Mouse (Mus musculus) liver, adult 2 months (tissue): Measurements from ENCODE around the gene Dolk. TPM values are rescaled to one million over a fixed set of nuclear protein-coding genes. Genes with fewer than 3 reads are reported as not detected.

ENCODE experiments used
- DNase-seq: peaks from one replicate; pipeline ENCODE4 v3.0.0-alpha.2; 2011; ENCODE audit warnings: low read depth, low spot score; ENCODE audit errors: extremely low read depth
- H3K27ac ChIP-seq: fragments of 200-500 bp; replicated peaks from 2 replicates; pipeline ENCODE4 v1.5.1; 2012; ENCODE audit warnings: low read depth, mild to moderate bottlenecking, control low read depth, inconsistent platforms, low read length; ENCODE audit not compliant: insufficient read depth
- H3K27me3 ChIP-seq: fragments of 200-500 bp; 2 replicates; pipeline ENCODE4 v1.6.1; 2012; ENCODE audit warnings: mild to moderate bottlenecking, moderate library complexity, low read length, inconsistent platforms; ENCODE audit not compliant: control insufficient read depth, insufficient read depth
- H3K36me3 ChIP-seq: fragments of 200-500 bp; 2 replicates; pipeline ENCODE4 v1.6.1; 2012; ENCODE audit warnings: low read length, inconsistent platforms; ENCODE audit not compliant: control insufficient read depth, insufficient read depth
- H3K4me1 ChIP-seq: fragments of 200-500 bp; 2 replicates; pipeline ENCODE4 v1.6.1; 2011; ENCODE audit warnings: low read length; ENCODE audit not compliant: control insufficient read depth, insufficient read depth
- H3K4me3 ChIP-seq: fragments of 200-500 bp; 2 replicates; pipeline ENCODE4 v1.5.1; 2011; ENCODE audit warnings: low read depth, mild to moderate bottlenecking, control low read depth, low read length, moderate library complexity; ENCODE audit not compliant: insufficient read depth
- H3K79me2 ChIP-seq: fragments of 200-500 bp; 2 replicates; pipeline ENCODE4 v1.6.1; 2012; ENCODE audit warnings: inconsistent platforms, mild to moderate bottlenecking, low read length, moderate library complexity; ENCODE audit not compliant: control insufficient read depth, insufficient read depth
- H3K9ac ChIP-seq: fragments of 200-500 bp; 2 replicates; pipeline ENCODE4 v1.6.1; 2012; ENCODE audit warnings: low read depth, mild to moderate bottlenecking, control low read depth, inconsistent platforms, low read length
- CTCF ChIP-seq: fragments of 200-500 bp; IDR thresholded peaks from 2 replicates; pipeline ENCODE4 v1.5.1; 2011; ENCODE audit warnings: low read depth, low read length, control low read depth
- POLR2A ChIP-seq: fragments of 200-500 bp; IDR thresholded peaks from 2 replicates; pipeline ENCODE4 v1.6.1; 2011; ENCODE audit warnings: low read length, control low read depth; ENCODE audit not compliant: insufficient read depth; ENCODE audit errors: extremely low read depth
- WGBS: fragments of 180-500 bp; shearing (Covaris S2); methylation state at CpG from one replicate; pipeline ENCODE4 v1.1.7; 2018; 5-methylcytosine and 5-hydroxymethylcytosine counted together
- polyA plus RNA-seq: library from polyadenylated mRNA; depleted of rRNA; stranded (reverse); fragments of >200 nt; gene quantifications from 2 replicates; pipeline ENCODE4 v1.2.3, GENCODE M21; 2012
- total RNA-seq: library from RNA; depleted of rRNA; stranded (reverse); fragments of >200 nt; gene quantifications from 2 replicates; pipeline ENCODE4 v1.2.3, GENCODE M21; 2014

Dolk gene
- total and polyA plus RNA-seq, 2 experiments = 12.2 to 20.6 TPM

GRCm38 (mm10) chr2:30256616-30257350 lies 29.4 kb downstream of the Dolk start:
- no peak overlapping the region for H3K4me3 ChIP-seq
- H3K27ac ChIP-seq = no peak overlapping the region
- peaks cover 23% of the 10 kb centered on the region; the same call in 1 of the 2 replicates for H3K36me3 ChIP-seq
- no peaks in the 10 kb centered on the region for H3K4me1 ChIP-seq
- WGBS = 94% methylated on average over 30 of the region's 30 CpGs
- peaks cover 49% of the 10 kb centered on the region for H3K79me2 ChIP-seq
- H3K9ac ChIP-seq = no peak overlapping the region
- TF ChIP-seq POLR2A (no peak), CTCF (no peak)
- H3K27me3 ChIP-seq = no peaks in the 10 kb centered on the region
- DNase-seq = no peak

DNA sequence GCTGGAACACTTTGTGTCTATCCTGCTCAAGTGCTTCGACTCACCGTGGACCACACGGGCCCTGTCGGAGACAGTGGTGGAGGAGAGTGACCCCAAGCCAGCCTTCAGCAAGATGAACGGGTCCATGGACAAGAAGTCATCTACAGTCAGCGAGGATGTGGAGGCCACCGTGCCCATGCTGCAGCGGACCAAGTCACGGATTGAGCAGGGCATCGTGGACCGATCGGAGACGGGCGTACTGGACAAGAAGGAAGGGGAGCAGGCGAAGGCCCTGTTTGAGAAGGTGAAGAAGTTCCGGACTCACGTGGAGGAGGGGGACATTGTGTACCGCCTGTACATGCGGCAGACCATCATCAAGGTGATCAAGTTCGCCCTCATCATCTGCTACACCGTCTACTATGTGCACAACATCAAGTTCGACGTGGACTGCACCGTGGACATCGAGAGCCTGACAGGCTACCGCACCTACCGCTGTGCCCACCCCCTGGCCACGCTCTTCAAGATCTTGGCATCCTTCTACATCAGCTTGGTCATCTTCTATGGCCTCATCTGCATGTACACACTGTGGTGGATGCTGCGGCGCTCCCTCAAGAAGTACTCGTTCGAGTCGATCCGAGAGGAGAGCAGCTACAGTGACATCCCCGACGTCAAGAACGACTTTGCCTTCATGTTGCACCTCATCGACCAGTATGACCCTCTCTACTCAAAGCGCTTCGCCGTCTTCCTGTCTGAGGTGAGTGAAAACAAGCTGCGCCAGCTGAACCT lies 30.3 kb downstream of the Dolk start:
- no peak for DNase-seq

DNA sequence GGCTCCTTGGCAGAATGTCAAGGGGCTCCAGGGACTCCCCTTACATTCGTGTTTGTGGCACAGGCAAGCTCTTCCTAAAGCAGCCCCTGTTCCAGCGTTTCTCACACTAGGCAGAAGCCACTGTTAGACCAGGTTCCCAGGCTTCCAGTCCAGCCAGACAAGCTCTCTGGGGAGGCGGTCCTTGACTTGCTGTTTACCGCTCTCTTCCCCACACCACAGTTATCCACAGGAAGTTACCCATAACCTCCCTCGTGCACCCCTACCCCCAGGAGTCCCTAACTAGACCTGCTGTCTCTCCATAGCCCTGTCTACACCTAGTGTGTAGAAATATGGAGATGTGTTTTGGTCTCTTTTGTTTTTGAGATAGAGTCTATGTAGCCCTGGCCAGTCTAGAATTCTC lies 32.3 kb downstream of the Dolk start:
- H3K9ac ChIP-seq = no peak overlapping the region
- WGBS = 62% methylated on average over 5 of the region's 5 CpGs
- TF ChIP-seq POLR2A (no peak), CTCF (no peak)
- H3K27me3 ChIP-seq = no peaks in the 10 kb centered on the region
- H3K79me2 ChIP-seq = peaks cover 59% of the 10 kb centered on the region
- no peaks in the 10 kb centered on the region; the same call in 1 of the 2 replicates for H3K4me1 ChIP-seq
- peaks cover 22% of the 10 kb centered on the region; the same call in 1 of the 2 replicates for H3K36me3 ChIP-seq
- H3K4me3 ChIP-seq = no peak overlapping the region
- no peak overlapping the region for H3K27ac ChIP-seq
- DNase-seq = no peak

More for the DNA sequence above, 30.3 kb downstream of the Dolk start:
- TF ChIP-seq CTCF (no peak), POLR2A (no peak)
- 97% methylated on average over 42 of the region's 42 CpGs for WGBS
- Histone ChIP-seq H3K4me3 (no peak overlapping the region), H3K36me3 (peaks cover 23% of the 10 kb centered on the region; the same call in 1 of the 2 replicates), H3K27ac (no peak overlapping the region), H3K4me1 (no peaks in the 10 kb centered on the region), H3K9ac (no peak overlapping the region), H3K27me3 (no peaks in the 10 kb centered on the region), H3K79me2 (peaks cover 54% of the 10 kb centered on the region)

GRCm38 (mm10) chr2:30252521-30252920 lies 33.6 kb downstream of the Dolk start:
- TF ChIP-seq CTCF (no peak), POLR2A (no peak)
- Histone ChIP-seq H3K36me3 (peaks cover 24% of the 10 kb centered on the region; the same call in 1 of the 2 replicates), H3K4me3 (no peak overlapping the region), H3K9ac (no peak overlapping the region), H3K79me2 (peaks cover 68% of the 10 kb centered on the region), H3K27ac (no peak overlapping the region), H3K27me3 (no peaks in the 10 kb centered on the region), H3K4me1 (peaks cover 8% of the 10 kb centered on the region)
- DNase-seq = no peak
- 91% methylated on average over 3 of the region's 3 CpGs for WGBS

GRCm38 (mm10) chr2:30251417-30252104 lies 34.6 kb downstream of the Dolk start:
- Histone ChIP-seq H3K27ac (no peak overlapping the region), H3K4me3 (no peak overlapping the region), H3K79me2 (peaks cover 68% of the 10 kb centered on the region), H3K27me3 (no peaks in the 10 kb centered on the region), H3K36me3 (peaks cover 18% of the 10 kb centered on the region; the same call in 1 of the 2 replicates), H3K4me1 (peaks cover 14% of the 10 kb centered on the region), H3K9ac (no peak overlapping the region)
- 82% methylated on average over 5 of the region's 5 CpGs for WGBS
- no peak for DNase-seq
- TF ChIP-seq CTCF (no peak), POLR2A (no peak)
